Mouse (Mus musculus): Measurements from ENCODE around the gene Med17.
"Not testable (repeated sequence)": the region's sequence is repeated elsewhere in the genome, so short reads cannot be mapped to it uniquely, and the experiment has no call there.

Med17 gene

GRCm38 (mm10) chr9:15279649-15280490, at the start of gene Med17:
TSS of gene Med17 (minus strand) at chr9:15279931.
- peak; percentile 45 for DNase-seq (ENCODE audit: extremely low read depth, low read depth, low spot score)

GRCm38 (mm10) chr9:15318170-15318742, 38.5 kb upstream of the Med17 start:
- no peak for DNase-seq (ENCODE audit: extremely low read depth, low read depth, low spot score)

- no peak for DNase-seq (ENCODE audit: extremely low read depth, low read depth, low spot score)
Measured at GRCm38 (mm10) chr9:15317223-15318169, 37.8 kb upstream of the Med17 start.

- not testable (repeated sequence) for DNase-seq (ENCODE audit: extremely low read depth, low read depth, low spot score)
Measured at GRCm38 (mm10) chr9:15316296-15316695, 36.6 kb upstream of the Med17 start.

GRCm38 (mm10) chr9:15314619-15315018, 34.9 kb upstream of the Med17 start:
- DNase-seq (ENCODE audit: extremely low read depth, low read depth, low spot score) = no peak

- no peak for DNase-seq (ENCODE audit: extremely low read depth, low read depth, low spot score)
Measured at GRCm38 (mm10) chr9:15313633-15314032, 33.9 kb upstream of the Med17 start.

GRCm38 (mm10) chr9:15312054-15312735, 32.5 kb upstream of the Med17 start:
- no peak for DNase-seq (ENCODE audit: extremely low read depth, low read depth, low spot score)

- no peak for DNase-seq (ENCODE audit: extremely low read depth, low read depth, low spot score)
Measured at GRCm38 (mm10) chr9:15310179-15310578, 30.4 kb upstream of the Med17 start.

- DNase-seq (ENCODE audit: extremely low read depth, low read depth, low spot score) = no peak
Measured at GRCm38 (mm10) chr9:15309425-15309824, 29.7 kb upstream of the Med17 start.

- DNase-seq (ENCODE audit: extremely low read depth, low read depth, low spot score) = no peak
Measured at GRCm38 (mm10) chr9:15308254-15308653, 28.5 kb upstream of the Med17 start.

GRCm38 (mm10) chr9:15307257-15307656, 27.5 kb upstream of the Med17 start:
- DNase-seq (ENCODE audit: extremely low read depth, low read depth, low spot score) = no peak

- DNase-seq (ENCODE audit: extremely low read depth, low read depth, low spot score) = no peak
Measured at GRCm38 (mm10) chr9:15306398-15307119, 26.8 kb upstream of the Med17 start, which contains the start of gene 4931406C07Rik. TSS of gene 4931406C07Rik (minus strand) at chr9:15306448.

- DNase-seq (ENCODE audit: extremely low read depth, low read depth, low spot score) = peak; percentile 43
Measured at GRCm38 (mm10) chr9:15305503-15306397, 26.0 kb upstream of the Med17 start, which contains the start of gene Taf1d. TSS of gene Taf1d (plus strand) at chr9:15306214.

- DNase-seq (ENCODE audit: extremely low read depth, low read depth, low spot score) = no peak
Measured at GRCm38 (mm10) chr9:15302881-15303280, 23.1 kb upstream of the Med17 start.

GRCm38 (mm10) chr9:15302006-15302405, 22.3 kb upstream of the Med17 start:
- not testable (repeated sequence) for DNase-seq (ENCODE audit: extremely low read depth, low read depth, low spot score)

GRCm38 (mm10) chr9:15301399-15301798, 21.7 kb upstream of the Med17 start:
- no peak for DNase-seq (ENCODE audit: extremely low read depth, low read depth, low spot score)

GRCm38 (mm10) chr9:15300056-15300455, 20.3 kb upstream of the Med17 start:
- DNase-seq (ENCODE audit: extremely low read depth, low read depth, low spot score) = no peak

GRCm38 (mm10) chr9:15298451-15298850, 18.7 kb upstream of the Med17 start:
- DNase-seq (ENCODE audit: extremely low read depth, low read depth, low spot score) = no peak

- no peak for DNase-seq (ENCODE audit: extremely low read depth, low read depth, low spot score)
Measured at GRCm38 (mm10) chr9:15297112-15297511, 17.4 kb upstream of the Med17 start.

All from fat pad, adult 2 months (tissue).